Mouse (Mus musculus) midbrain, embryonic 15.5 days (tissue): ENCODE results near the gene Lrrtm3. TPM values are rescaled to one million over a fixed set of nuclear protein-coding genes. Genes with fewer than 3 reads are reported as not detected.

Experiments used
- ATAC-seq: fragments of 200-750 bp; cut with Nextera tagmentation; replicated peaks from 2 replicates; pipeline ENCODE4 v1.8.0; 2017; ENCODE audit warnings: moderate TSS enrichment
- H3K27ac ChIP-seq: fragments of 300-500 bp; sonication (generic); 2 replicates; pipeline ENCODE4 v1.5.1; 2015; ENCODE audit warnings: mild to moderate bottlenecking, inconsistent platforms
- H3K27me3 ChIP-seq: fragments of 300-500 bp; sonication (generic); replicated peaks from 2 replicates; pipeline ENCODE4 v1.6.1; 2015; ENCODE audit warnings: inconsistent platforms
- H3K36me3 ChIP-seq: fragments of 300-500 bp; sonication (generic); replicated peaks from 2 replicates; pipeline ENCODE4 v1.6.1; 2015; ENCODE audit warnings: inconsistent platforms
- H3K4me1 ChIP-seq: fragments of 300-500 bp; sonication (generic); 2 replicates; pipeline ENCODE4 v1.6.1; 2015; ENCODE audit warnings: inconsistent platforms
- H3K4me2 ChIP-seq: fragments of 300-500 bp; sonication (generic); 2 replicates; pipeline ENCODE4 v1.6.1; 2015; ENCODE audit warnings: inconsistent platforms, mild to moderate bottlenecking, moderate library complexity
- H3K4me3 ChIP-seq: fragments of 300-500 bp; sonication (generic); 2 replicates; pipeline ENCODE4 v1.5.1; 2015; ENCODE audit warnings: mild to moderate bottlenecking, inconsistent platforms
- H3K9ac ChIP-seq: fragments of 300-500 bp; sonication (generic); 2 replicates; pipeline ENCODE4 v1.6.1; 2015; ENCODE audit warnings: mild to moderate bottlenecking, inconsistent platforms
- H3K9me3 ChIP-seq: fragments of 300-500 bp; sonication (generic); 2 replicates; pipeline ENCODE4 v1.6.1; 2016; ENCODE audit warnings: inconsistent platforms
- WGBS: fragments of 180-500 bp; shearing (Covaris S2); methylation state at CpG from one replicate; pipeline ENCODE4 v1.1.7; 2015; ENCODE audit warnings: mixed read lengths; 5-methylcytosine and 5-hydroxymethylcytosine counted together
- polyA plus RNA-seq: library from polyadenylated mRNA; unstranded; fragments of >200 nt; fragmentation: Nextera tagmentation; extraction: Ambion mirVana; gene quantifications from 2 replicates; pipeline ENCODE4 v1.2.1, GENCODE M21; 2015

Lrrtm3 gene
- polyA plus RNA-seq, 1 experiment from 2014 or later: 39.0 TPM

DNA sequence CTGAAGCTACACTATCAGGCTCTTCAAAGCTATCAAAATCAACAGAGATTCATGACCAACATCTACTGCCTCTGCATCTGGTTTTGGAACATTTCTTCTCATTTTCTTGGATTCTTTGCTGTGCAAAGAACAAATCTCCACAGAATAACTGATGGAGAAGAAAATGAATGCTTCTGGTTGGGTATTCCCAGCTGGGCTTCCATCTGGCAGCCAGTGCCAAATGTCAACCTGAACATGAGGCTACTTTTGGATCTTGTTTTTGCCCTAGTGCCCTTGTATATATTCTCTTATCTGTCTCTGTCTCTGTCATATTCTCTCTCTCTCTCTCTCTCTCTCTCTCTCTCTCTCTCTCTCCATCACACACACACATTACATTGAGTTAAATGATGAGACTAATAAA lies 59.2 kb downstream of the Lrrtm3 start:
- no peaks in the 10 kb centered on the region for H3K27me3 ChIP-seq
- H3K9ac ChIP-seq: no peak overlapping the region
- H3K9me3 ChIP-seq: no peaks in the 10 kb centered on the region
- no peaks in the 10 kb centered on the region for H3K36me3 ChIP-seq
- H3K4me1 ChIP-seq: no peaks in the 10 kb centered on the region
- ATAC-seq: no peak
- H3K27ac ChIP-seq: no peak overlapping the region
- H3K4me2 ChIP-seq: no peak overlapping the region
- H3K4me3 ChIP-seq: no peak overlapping the region

DNA sequence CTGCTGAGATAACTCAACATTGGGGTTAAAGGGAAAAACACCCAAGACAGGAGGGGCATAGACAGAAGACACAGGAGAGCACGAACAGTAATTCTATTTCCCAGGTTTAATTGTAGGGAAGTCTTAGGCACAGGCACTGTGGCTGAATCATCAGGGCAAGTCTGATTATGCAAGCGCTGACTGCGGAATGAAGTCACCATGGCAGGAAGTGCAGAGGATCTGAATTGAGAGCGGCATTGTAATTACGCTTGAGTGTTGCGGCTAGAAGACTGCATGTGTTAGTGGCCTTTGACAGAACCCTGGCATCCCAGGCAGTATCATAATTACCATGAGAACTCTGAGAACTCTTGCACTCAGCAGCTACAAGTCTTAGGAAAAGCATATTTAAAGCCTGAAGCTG lies 66.7 kb downstream of the Lrrtm3 start:
- 69% methylated on average over 6 of the region's 6 CpGs for WGBS
- ATAC-seq: no peak

DNA sequence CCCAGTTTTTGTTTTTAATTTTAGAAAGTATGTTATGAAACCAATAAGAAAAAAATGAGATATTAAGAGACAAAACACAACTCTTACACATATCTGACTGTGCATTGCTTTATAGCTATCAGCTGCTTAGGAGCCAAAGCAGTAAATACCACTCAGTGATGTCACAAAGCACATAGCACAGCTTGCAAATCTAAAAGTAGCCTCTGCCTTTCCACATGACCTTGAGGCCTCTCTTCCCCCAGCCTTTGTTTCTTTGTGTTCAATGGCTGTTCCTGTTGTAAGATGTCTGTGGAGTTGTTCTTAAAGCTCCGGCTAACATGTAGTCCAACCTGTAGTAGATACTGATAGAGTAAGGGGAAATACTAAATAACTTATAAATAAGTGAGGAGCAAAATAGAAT lies 69.7 kb downstream of the Lrrtm3 start:
- 88% methylated on average over 1 of the region's 1 CpGs for WGBS
- no peaks in the 10 kb centered on the region for H3K4me1 ChIP-seq

More for the DNA sequence above, 66.7 kb downstream of the Lrrtm3 start:
- Histone ChIP-seq H3K4me3 (no peak overlapping the region), H3K36me3 (no peaks in the 10 kb centered on the region), H3K27me3 (no peaks in the 10 kb centered on the region), H3K4me1 (no peaks in the 10 kb centered on the region), H3K27ac (no peak overlapping the region), H3K4me2 (no peak overlapping the region), H3K9ac (no peak overlapping the region), H3K9me3 (no peaks in the 10 kb centered on the region)

DNA sequence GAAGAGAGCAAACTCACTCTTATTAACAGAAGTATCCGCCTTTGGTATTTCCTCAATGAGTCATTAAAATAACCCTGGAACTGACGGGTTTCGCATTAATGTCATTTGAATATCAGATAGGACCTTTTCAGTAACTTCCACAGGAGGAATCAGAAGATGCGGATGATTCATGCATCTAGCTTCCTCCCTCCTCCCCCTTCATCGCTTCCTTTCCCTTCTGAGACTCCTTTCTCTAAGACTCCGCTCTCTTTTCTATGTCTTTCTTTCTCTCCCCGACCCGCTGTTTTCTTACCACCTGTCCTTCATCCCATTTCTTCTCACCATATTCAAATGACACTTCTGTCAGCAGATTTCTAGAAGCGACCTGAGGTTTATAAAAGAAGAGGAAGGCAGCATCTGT lies 88.1 kb downstream of the Lrrtm3 start:
- H3K4me3 ChIP-seq: no peak overlapping the region
- H3K9me3 ChIP-seq: no peaks in the 10 kb centered on the region
- no peak for ATAC-seq

More for the DNA sequence above, 69.7 kb downstream of the Lrrtm3 start:
- Histone ChIP-seq H3K36me3 (no peaks in the 10 kb centered on the region), H3K9me3 (no peaks in the 10 kb centered on the region), H3K4me3 (no peak overlapping the region), H3K4me2 (no peak overlapping the region), H3K9ac (no peak overlapping the region), H3K27me3 (no peaks in the 10 kb centered on the region), H3K27ac (no peak overlapping the region)
- ATAC-seq: no peak

DNA sequence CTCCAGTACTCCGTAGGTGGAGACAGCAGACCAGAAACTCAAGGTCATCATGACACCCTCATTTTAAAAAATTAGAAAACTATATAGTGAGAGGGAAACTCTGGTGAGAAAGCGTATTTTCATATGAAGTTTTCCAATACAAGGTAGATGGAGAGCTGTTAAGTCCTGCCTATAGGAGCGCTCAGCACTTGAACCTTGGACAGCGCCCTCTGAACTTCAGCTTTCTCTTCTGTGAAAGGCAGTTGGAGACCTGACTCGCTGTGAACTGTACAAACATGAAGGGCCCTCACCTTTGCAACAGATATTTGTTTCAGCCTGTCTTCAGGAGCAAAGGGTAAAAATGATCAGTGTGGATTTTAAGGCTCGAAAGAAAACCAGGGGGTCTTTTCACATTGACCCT lies 88.5 kb downstream of the Lrrtm3 start:
- no peak overlapping the region for H3K4me2 ChIP-seq
- H3K4me3 ChIP-seq: no peak overlapping the region
- no peak overlapping the region for H3K9ac ChIP-seq
- no peaks in the 10 kb centered on the region for H3K9me3 ChIP-seq
- H3K36me3 ChIP-seq: no peaks in the 10 kb centered on the region
- H3K27me3 ChIP-seq: no peaks in the 10 kb centered on the region
- no peaks in the 10 kb centered on the region for H3K4me1 ChIP-seq
- WGBS: 84% methylated on average over 6 of the region's 6 CpGs
- H3K27ac ChIP-seq: no peak overlapping the region
- ATAC-seq: no peak

More for the DNA sequence above, 88.1 kb downstream of the Lrrtm3 start:
- no peaks in the 10 kb centered on the region for H3K4me1 ChIP-seq
- H3K27me3 ChIP-seq: no peaks in the 10 kb centered on the region
- no peak overlapping the region for H3K27ac ChIP-seq
- H3K36me3 ChIP-seq: no peaks in the 10 kb centered on the region
- no peak overlapping the region for H3K4me2 ChIP-seq
- H3K9ac ChIP-seq: no peak overlapping the region
- 79% methylated on average over 9 of the region's 9 CpGs for WGBS

DNA sequence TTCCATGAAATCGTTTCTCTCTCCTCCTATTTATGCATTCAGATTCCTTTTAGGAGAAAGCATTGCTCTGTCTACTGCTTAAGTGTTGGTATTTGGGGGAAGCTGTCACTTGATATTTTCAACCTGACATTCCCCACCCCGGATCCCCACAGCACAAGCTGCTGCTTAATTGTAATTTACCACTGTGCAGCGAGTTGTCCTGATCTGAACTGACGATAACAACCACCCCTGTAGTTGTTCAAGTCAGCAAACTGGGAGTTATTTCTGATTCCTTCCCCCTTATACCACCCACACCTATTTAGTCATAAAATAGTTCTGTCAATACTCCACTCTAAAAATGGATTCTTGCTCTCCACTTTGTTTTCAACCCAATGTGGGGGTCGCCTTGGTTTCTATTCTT lies 95.8 kb downstream of the Lrrtm3 start:
- Histone ChIP-seq H3K9ac (no peak overlapping the region), H3K4me3 (no peak overlapping the region), H3K4me1 (no peaks in the 10 kb centered on the region), H3K27me3 (no peaks in the 10 kb centered on the region), H3K36me3 (no peaks in the 10 kb centered on the region), H3K27ac (no peak overlapping the region), H3K9me3 (no peaks in the 10 kb centered on the region), H3K4me2 (no peak overlapping the region)
- WGBS: 94% methylated on average over 5 of the region's 5 CpGs
- ATAC-seq: no peak

DNA sequence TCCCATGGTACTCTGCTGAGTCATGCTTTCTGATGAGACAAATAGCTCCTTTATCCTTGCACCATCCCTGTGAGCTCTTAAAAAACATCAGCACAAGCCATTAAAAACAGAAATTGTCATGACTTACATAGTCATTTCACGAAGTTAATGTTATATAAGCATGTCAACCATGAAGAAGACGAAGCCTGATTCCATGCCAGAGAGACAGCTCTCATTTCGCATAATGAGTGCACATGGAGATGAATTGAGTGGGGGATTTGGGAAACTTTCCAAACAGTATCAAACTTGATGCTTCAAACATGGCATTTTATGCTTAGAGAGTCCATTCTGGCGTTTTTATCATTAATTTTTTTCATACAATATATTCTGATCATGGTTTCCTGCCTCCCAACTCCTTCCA lies 104.5 kb downstream of the Lrrtm3 start:
- H3K4me3 ChIP-seq: no peak overlapping the region
- no peak overlapping the region for H3K9ac ChIP-seq
- 71% methylated on average over 4 of the region's 4 CpGs for WGBS
- no peak for ATAC-seq
- no peaks in the 10 kb centered on the region for H3K36me3 ChIP-seq
- no peak overlapping the region for H3K27ac ChIP-seq
- no peaks in the 10 kb centered on the region for H3K4me1 ChIP-seq
- H3K27me3 ChIP-seq: no peaks in the 10 kb centered on the region
- no peak overlapping the region for H3K4me2 ChIP-seq
- no peaks in the 10 kb centered on the region for H3K9me3 ChIP-seq

DNA sequence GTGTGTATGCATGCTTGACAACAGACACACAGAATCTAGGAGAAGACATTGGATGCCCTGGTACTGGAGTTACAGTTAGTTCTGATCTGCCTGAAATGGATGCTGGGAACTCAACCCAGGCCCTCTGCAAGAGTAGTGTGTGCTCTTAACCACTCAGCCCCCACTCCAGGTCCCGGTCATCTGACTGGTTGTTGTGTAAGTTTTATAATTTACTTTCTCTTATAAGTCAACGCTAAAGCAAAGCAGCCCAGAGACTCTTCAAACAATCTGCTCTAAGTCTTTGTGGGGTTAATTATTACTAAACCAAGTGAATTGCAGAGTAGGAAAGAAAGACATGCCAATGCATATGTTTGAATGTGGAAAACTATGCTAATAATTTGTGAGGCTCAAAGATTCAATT lies 110.7 kb downstream of the Lrrtm3 start:
- no peaks in the 10 kb centered on the region for H3K36me3 ChIP-seq
- H3K27me3 ChIP-seq: no peaks in the 10 kb centered on the region
- no peak overlapping the region for H3K4me3 ChIP-seq
- 84% methylated on average over 2 of the region's 2 CpGs for WGBS
- no peak for ATAC-seq
- H3K27ac ChIP-seq: no peak overlapping the region
- no peak overlapping the region for H3K9ac ChIP-seq
- H3K9me3 ChIP-seq: no peaks in the 10 kb centered on the region
- no peak overlapping the region for H3K4me2 ChIP-seq
- peaks cover 14% of the 10 kb centered on the region for H3K4me1 ChIP-seq

DNA sequence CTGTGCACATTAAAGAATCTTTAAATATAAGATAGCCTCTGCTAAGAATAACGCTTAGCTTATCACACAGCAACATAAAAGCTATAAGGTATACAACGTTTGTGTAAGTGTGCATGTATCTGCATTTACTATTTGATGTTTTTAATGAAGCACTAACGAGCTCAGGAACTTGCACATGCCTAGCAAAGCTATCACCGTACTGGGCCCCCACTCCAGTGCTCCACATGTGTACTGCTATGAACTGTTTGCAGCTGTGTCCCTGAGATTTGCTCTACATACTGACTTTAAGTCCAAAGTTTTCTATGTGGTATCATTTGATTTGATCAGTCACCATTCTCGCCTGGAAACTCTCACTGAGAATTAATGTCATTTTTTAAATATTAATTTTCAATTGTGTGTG lies 111.1 kb downstream of the Lrrtm3 start:
- no peaks in the 10 kb centered on the region for H3K36me3 ChIP-seq
- no peaks in the 10 kb centered on the region for H3K27me3 ChIP-seq
- whole genome bisulfite sequencing: 70% methylated on average over 5 of the region's 5 CpGs
- H3K4me2 ChIP-seq: peak overlapping the region; percentile 53; the same call in 1 of the 2 replicates
- peak overlapping the region; percentile 74; the same call in 1 of the 2 replicates for H3K27ac ChIP-seq
- H3K4me1 ChIP-seq: peaks cover 14% of the 10 kb centered on the region
- H3K4me3 ChIP-seq: no peak overlapping the region
- peak; percentile 43; the same call in 1 of the 2 replicates for ATAC-seq
- no peaks in the 10 kb centered on the region for H3K9me3 ChIP-seq
- H3K9ac ChIP-seq: no peak overlapping the region

DNA sequence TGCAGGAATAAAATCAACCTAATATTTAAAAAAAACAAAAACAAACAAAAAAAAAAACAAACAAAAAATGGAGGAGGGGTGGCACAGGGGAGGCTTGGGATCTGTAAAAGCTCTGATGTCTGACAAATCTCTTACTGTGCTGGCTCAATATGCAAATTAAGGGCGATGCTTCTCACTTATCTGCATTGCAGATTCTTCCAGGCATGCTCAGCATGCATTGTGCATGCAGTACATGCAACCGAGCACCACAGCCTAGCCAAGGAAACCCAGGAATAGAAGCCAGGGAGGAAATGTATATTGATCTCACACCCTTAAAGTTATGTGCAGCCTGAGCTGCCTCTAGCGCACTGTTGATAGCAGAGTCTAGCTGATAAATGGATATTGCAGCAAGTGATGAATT lies 111.5 kb downstream of the Lrrtm3 start:
- ATAC-seq: peak; percentile 93
- Histone ChIP-seq H3K4me2 (peak overlapping the region; percentile 53), H3K27me3 (no peaks in the 10 kb centered on the region), H3K9ac (no peak overlapping the region), H3K9me3 (no peaks in the 10 kb centered on the region), H3K4me1 (peaks cover 14% of the 10 kb centered on the region), H3K36me3 (no peaks in the 10 kb centered on the region), H3K4me3 (no peak overlapping the region), H3K27ac (peak overlapping the region; percentile 74)
- WGBS: 21% methylated on average over 3 of the region's 3 CpGs

DNA sequence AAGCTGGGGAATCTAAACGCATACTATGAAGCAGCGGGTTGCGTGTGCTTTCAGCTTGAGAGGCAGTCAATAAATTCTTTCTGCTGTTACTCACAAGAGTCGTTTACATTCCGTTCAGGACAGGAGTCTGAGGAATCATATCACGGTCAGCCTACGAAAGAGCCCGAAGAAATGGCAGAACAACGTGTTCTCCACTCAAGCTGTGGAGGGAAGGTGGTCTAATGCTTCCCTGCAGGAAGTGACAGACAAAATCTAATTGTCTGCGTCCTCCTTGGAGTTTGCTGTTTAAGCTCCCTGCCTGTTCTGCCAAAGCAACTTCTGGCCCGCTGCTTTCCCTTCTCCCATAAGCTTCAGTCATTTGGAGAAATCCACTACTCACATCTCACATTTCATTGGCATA lies 112.0 kb downstream of the Lrrtm3 start:
- WGBS: 12% methylated on average over 11 of the region's 11 CpGs
- peak overlapping the region; percentile 26; the same call in 1 of the 2 replicates for H3K9ac ChIP-seq
- peak overlapping the region; percentile 74 for H3K27ac ChIP-seq
- H3K4me3 ChIP-seq: peak overlapping the region; percentile 29
- no peaks in the 10 kb centered on the region for H3K27me3 ChIP-seq
- H3K4me2 ChIP-seq: peak overlapping the region; percentile 53
- peaks cover 14% of the 10 kb centered on the region for H3K4me1 ChIP-seq
- peak; percentile 41; the same call in 1 of the 2 replicates for ATAC-seq
- no peaks in the 10 kb centered on the region for H3K9me3 ChIP-seq
- no peaks in the 10 kb centered on the region for H3K36me3 ChIP-seq

DNA sequence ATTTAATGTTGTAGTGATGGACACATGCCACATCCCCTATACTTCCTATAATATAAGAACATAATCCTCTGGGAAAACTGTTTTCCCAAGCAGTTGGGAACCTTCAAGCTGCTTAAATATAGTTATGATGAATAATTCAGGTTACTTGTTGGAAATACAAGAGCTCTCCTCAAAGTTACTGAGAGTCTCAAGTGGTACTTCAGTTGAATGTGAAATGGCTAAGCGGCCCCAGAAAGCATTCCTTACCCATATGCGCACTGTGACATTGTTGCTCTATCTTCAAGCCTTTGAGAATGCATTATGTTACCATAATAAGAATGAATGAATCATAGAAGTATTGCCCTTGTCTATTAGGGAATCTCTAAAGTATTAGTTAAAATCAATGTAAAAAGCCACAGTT lies 117.8 kb downstream of the Lrrtm3 start:
- Histone ChIP-seq H3K4me1 (peaks cover under 1% of the 10 kb centered on the region; the same call in 1 of the 2 replicates), H3K36me3 (no peaks in the 10 kb centered on the region), H3K4me3 (no peak overlapping the region), H3K9ac (no peak overlapping the region), H3K9me3 (no peaks in the 10 kb centered on the region), H3K4me2 (no peak overlapping the region), H3K27me3 (no peaks in the 10 kb centered on the region), H3K27ac (no peak overlapping the region)
- no peak for ATAC-seq
- WGBS: 91% methylated on average over 2 of the region's 2 CpGs

DNA sequence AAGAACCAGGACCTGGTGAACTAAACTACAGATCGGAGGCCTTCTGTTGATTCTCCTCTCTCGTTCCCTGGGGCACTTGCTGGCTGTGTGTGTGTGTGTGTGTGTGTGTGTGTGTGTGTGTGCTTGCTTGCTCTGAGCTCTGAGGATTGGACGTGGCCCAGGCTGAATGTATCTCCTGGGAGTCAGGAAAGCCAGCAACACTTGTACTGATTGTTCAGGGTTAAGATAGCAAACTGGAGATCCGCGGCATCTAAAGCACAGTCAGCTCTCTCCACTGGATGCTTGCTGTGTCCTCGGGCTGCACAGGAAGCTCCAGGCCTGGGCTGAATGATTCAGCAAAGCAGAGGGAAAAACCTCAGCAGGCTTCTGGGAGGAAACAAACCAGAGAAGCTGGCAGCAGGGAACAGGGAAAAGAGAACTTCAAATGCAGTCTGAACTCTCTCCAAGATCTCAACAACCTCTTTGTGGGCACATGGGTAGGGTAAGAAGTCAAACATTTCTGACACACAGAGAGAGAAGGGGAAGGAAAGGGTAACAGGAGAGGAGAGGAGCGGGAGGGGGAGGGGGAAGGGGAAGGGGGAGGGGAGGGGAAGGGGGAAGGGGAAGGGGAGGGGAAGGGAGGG lies 135.7 kb downstream of the Lrrtm3 start:
- ATAC-seq: peak; percentile 54; the same call in 1 of the 2 replicates
- Histone ChIP-seq H3K27ac (no peak overlapping the region), H3K9ac (no peak overlapping the region), H3K4me2 (no peak overlapping the region), H3K36me3 (no peaks in the 10 kb centered on the region), H3K4me1 (0 out of 2 replicates have a peak, but pooled peaks cover 5% of the 10 kb centered on the region), H3K27me3 (no peaks in the 10 kb centered on the region), H3K4me3 (no peak overlapping the region), H3K9me3 (no peaks in the 10 kb centered on the region)
- WGBS: 13% methylated on average over 6 of the region's 7 CpGs
